Mouse (Mus musculus): Measurements from ENCODE around the gene Duxbl1. TPM values are rescaled to one million over a fixed set of nuclear protein-coding genes. Genes with fewer than 3 reads are reported as not detected.
"Not testable (repeated sequence)": the region's sequence is repeated elsewhere in the genome, so short reads cannot be mapped to it uniquely, and the experiment has no call there.

Duxbl1 gene
- total and polyA plus RNA-seq, 2 experiments from 2014 or later = 2.1 TPM

DNA sequence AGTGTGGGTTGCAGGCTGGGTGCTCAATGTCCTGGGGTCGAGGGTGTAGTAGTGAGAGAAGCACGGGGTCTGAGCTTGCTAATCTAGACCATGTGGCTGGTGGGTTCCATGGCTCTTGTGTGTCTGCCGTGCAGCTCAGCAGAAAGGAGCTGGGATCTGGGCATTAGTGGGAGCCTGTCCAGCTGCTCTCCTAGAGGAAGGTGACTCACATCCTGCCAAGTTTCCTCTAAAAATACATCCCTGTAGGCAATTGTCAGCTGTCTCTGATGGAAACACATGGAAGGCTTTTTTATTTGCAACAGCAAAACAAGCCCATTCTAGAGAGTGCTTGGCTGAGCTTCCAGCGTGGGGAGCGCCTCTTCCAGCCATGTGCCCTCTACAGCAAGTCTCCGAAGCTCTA is 44.5 kb downstream of the Duxbl1 start:
- not testable (repeated sequence) for H3K27me3 ChIP-seq (ENCODE audit: insufficient read depth, low read length); DNase-seq (ENCODE audit: low spot score); H3K4me3 ChIP-seq (ENCODE audit: low read length); H3K9me3 ChIP-seq (ENCODE audit: low read length); H3K9ac ChIP-seq (replicated peaks; ENCODE audit: low read length); H3K4me1 ChIP-seq (ENCODE audit: insufficient read depth, low read length); H3K36me3 ChIP-seq (ENCODE audit: insufficient read depth, low read length); ATAC-seq; H3K27ac ChIP-seq; H3K4me2 ChIP-seq (ENCODE audit: low read depth, low read length)
- WGBS = no CpG with 5 or more reads among the region's 6 CpGs

DNA sequence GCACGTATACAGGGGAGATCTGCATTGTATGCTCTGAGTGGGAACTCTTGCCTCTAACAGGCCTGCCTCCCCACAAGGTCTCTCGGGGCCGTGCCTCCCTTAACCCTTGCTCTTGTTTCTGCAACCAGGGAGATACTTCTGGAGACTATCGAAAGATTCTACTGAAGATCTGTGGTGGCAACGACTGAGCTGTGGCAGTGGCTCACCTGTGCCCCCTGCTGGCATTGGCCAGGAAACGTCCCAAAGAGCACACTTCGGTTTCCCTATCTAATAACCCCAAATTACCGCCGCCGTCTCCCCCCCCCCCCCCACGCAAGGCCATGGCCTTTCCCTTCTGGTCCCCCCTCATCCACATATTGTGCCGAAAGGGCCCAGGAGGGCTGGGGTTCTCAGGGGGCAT is 47.3 kb downstream of the Duxbl1 start:
- H3K4me2 ChIP-seq (ENCODE audit: low read depth, low read length); H3K4me1 ChIP-seq (ENCODE audit: insufficient read depth, low read length); H3K36me3 ChIP-seq (ENCODE audit: insufficient read depth, low read length); H3K27ac ChIP-seq; H3K9me3 ChIP-seq (ENCODE audit: low read length); H3K27me3 ChIP-seq (ENCODE audit: insufficient read depth, low read length); H3K4me3 ChIP-seq (ENCODE audit: low read length); ATAC-seq; H3K9ac ChIP-seq (replicated peaks; ENCODE audit: low read length); DNase-seq (ENCODE audit: low spot score): not testable (repeated sequence)
- no CpG with 5 or more reads among the region's 12 CpGs for WGBS

- H3K36me3 ChIP-seq (ENCODE audit: insufficient read depth, low read length); H3K9me3 ChIP-seq (ENCODE audit: low read length); H3K4me2 ChIP-seq (ENCODE audit: low read depth, low read length); H3K4me1 ChIP-seq (ENCODE audit: insufficient read depth, low read length); DNase-seq (ENCODE audit: low spot score); H3K4me3 ChIP-seq (ENCODE audit: low read length); H3K9ac ChIP-seq (replicated peaks; ENCODE audit: low read length); H3K27ac ChIP-seq; H3K27me3 ChIP-seq (ENCODE audit: insufficient read depth, low read length); ATAC-seq: not testable (repeated sequence)
- WGBS = no CpG with 5 or more reads among the region's 3 CpGs
Observed at GRCm38 (mm10) chr14:26034364-26034763, 56.0 kb downstream of the Duxbl1 start.

- H3K36me3 ChIP-seq (ENCODE audit: insufficient read depth, low read length); H3K9me3 ChIP-seq (ENCODE audit: low read length); H3K9ac ChIP-seq (replicated peaks; ENCODE audit: low read length); H3K27ac ChIP-seq; H3K4me3 ChIP-seq (ENCODE audit: low read length); H3K4me2 ChIP-seq (ENCODE audit: low read depth, low read length); ATAC-seq; DNase-seq (ENCODE audit: low spot score); H3K4me1 ChIP-seq (ENCODE audit: insufficient read depth, low read length); H3K27me3 ChIP-seq (ENCODE audit: insufficient read depth, low read length): not testable (repeated sequence)
- WGBS = no CpG with 5 or more reads among the region's 6 CpGs
Observed at GRCm38 (mm10) chr14:26035439-26035838, 57.1 kb downstream of the Duxbl1 start.

Other genes starting within 250 kb of the Duxbl1 start
- gene Zcchc24, start 209.5 kb upstream of the Duxbl1 start, total RNA-seq (2014; rRNA removed) = 34.4 and 39.3 TPM in 2 replicates
- 19.7 and 20.4 TPM in 2 replicates for gene Zcchc24, start 209.5 kb upstream of the Duxbl1 start, polyA plus RNA-seq (2015; fragmentation: Nextera tagmentation; extraction: Ambion mirVana)
- 3.7 and 4.2 TPM in 2 replicates for gene Anxa11, start 136.4 kb upstream of the Duxbl1 start, total RNA-seq (2014; rRNA removed)
- 4.5 and 4.9 TPM in 2 replicates for gene Anxa11, start 136.4 kb upstream of the Duxbl1 start, polyA plus RNA-seq (2015; fragmentation: Nextera tagmentation; extraction: Ambion mirVana)
- 2.0 TPM in 1 of 2 replicates, not detected in the other for gene Plac9a, start 75.5 kb upstream of the Duxbl1 start, total RNA-seq (2014; rRNA removed)
- 0.41 TPM in 1 of 2 replicates, not detected in the other for gene Plac9a, start 75.5 kb upstream of the Duxbl1 start, polyA plus RNA-seq (2015; fragmentation: Nextera tagmentation; extraction: Ambion mirVana)
- 8.3 and 8.6 TPM in 2 replicates for gene Tmem254a, start 50.9 kb upstream of the Duxbl1 start, total RNA-seq (2014; rRNA removed)
- gene Tmem254a, start 50.9 kb upstream of the Duxbl1 start, polyA plus RNA-seq (2015; fragmentation: Nextera tagmentation; extraction: Ambion mirVana) = 5.0 and 9.1 TPM in 2 replicates
- not detected in 2 replicates for gene Cphx1, start 40.3 kb upstream of the Duxbl1 start, total RNA-seq (2014; rRNA removed)
- gene Cphx1, start 40.3 kb upstream of the Duxbl1 start, polyA plus RNA-seq (2015; fragmentation: Nextera tagmentation; extraction: Ambion mirVana) = not detected in 2 replicates
- gene Gm9780, start 64.1 kb downstream of the Duxbl1 start, total RNA-seq (2014; rRNA removed) = 32.6 and 35.0 TPM in 2 replicates
- 16.2 and 19.4 TPM in 2 replicates for gene Gm9780, start 64.1 kb downstream of the Duxbl1 start, polyA plus RNA-seq (2015; fragmentation: Nextera tagmentation; extraction: Ambion mirVana)
- 31.1 and 35.8 TPM in 2 replicates for gene Tmem254c, start 88.8 kb downstream of the Duxbl1 start, total RNA-seq (2014; rRNA removed)
- 45.4 and 49.7 TPM in 2 replicates for gene Tmem254c, start 88.8 kb downstream of the Duxbl1 start, polyA plus RNA-seq (2015; fragmentation: Nextera tagmentation; extraction: Ambion mirVana)
- 1.3 TPM in 1 of 2 replicates, not detected in the other for gene Cphx2, start 102.9 kb downstream of the Duxbl1 start, total RNA-seq (2014; rRNA removed)
- not detected in 2 replicates for gene Cphx2, start 102.9 kb downstream of the Duxbl1 start, polyA plus RNA-seq (2015; fragmentation: Nextera tagmentation; extraction: Ambion mirVana)
- gene Cphx3, start 103.7 kb downstream of the Duxbl1 start, total RNA-seq (2014; rRNA removed) = not detected in 2 replicates
- gene Cphx3, start 103.7 kb downstream of the Duxbl1 start, polyA plus RNA-seq (2015; fragmentation: Nextera tagmentation; extraction: Ambion mirVana) = not detected in 2 replicates
- 1.8 and 4.3 TPM in 2 replicates for gene Duxbl2, start 139.8 kb downstream of the Duxbl1 start, total RNA-seq (2014; rRNA removed)
- gene Duxbl2, start 139.8 kb downstream of the Duxbl1 start, polyA plus RNA-seq (2015; fragmentation: Nextera tagmentation; extraction: Ambion mirVana) = not detected in 2 replicates
- 6.3 and 7.4 TPM in 2 replicates for gene Plac9b, start 203.9 kb downstream of the Duxbl1 start, total RNA-seq (2014; rRNA removed)
- gene Plac9b, start 203.9 kb downstream of the Duxbl1 start, polyA plus RNA-seq (2015; fragmentation: Nextera tagmentation; extraction: Ambion mirVana) = 14.1 and 16.0 TPM in 2 replicates
- 18.3 and 27.9 TPM in 2 replicates for gene Tmem254b, start 228.5 kb downstream of the Duxbl1 start, total RNA-seq (2014; rRNA removed)
- gene Tmem254b, start 228.5 kb downstream of the Duxbl1 start, polyA plus RNA-seq (2015; fragmentation: Nextera tagmentation; extraction: Ambion mirVana) = 30.6 and 31.9 TPM in 2 replicates